Mouse (Mus musculus) embryonic facial prominence, embryonic 14.5 days (tissue): ENCODE results near the gene Pbx1. TPM values are rescaled to one million over a fixed set of nuclear protein-coding genes. Genes with fewer than 3 reads are reported as not detected.

Experiments used
- ATAC-seq: fragments of 200-750 bp; cut with Nextera tagmentation; 2 replicates; pipeline ENCODE4 v1.8.0; 2017; ENCODE audit warnings: low read depth, moderate number of reproducible peaks, moderate TSS enrichment
- DNase-seq: peaks from one replicate; pipeline ENCODE4 v3.0.0-alpha.2; 2015; ENCODE audit warnings: low spot score
- H3K27ac ChIP-seq: fragments of 300-500 bp; sonication (generic); replicated peaks from 2 replicates; pipeline ENCODE4 v1.5.1; 2014; ENCODE audit warnings: low read depth, mild to moderate bottlenecking, low read length, moderate library complexity
- H3K27me3 ChIP-seq: fragments of 300-500 bp; sonication (generic); replicated peaks from 2 replicates; pipeline ENCODE4 v1.6.1; 2014; ENCODE audit warnings: low read length; ENCODE audit not compliant: control insufficient read depth, insufficient read depth
- H3K36me3 ChIP-seq: fragments of 300-500 bp; sonication (generic); 2 replicates; pipeline ENCODE4 v1.6.1; 2014; ENCODE audit warnings: low read length, mixed read lengths; ENCODE audit not compliant: control insufficient read depth, insufficient read depth
- H3K4me1 ChIP-seq: fragments of 300-500 bp; sonication (generic); 2 replicates; pipeline ENCODE4 v1.6.1; 2014; ENCODE audit warnings: antibody characterized with exemption, low read length; ENCODE audit not compliant: control insufficient read depth, insufficient read depth
- H3K4me2 ChIP-seq: fragments of 300-500 bp; sonication (generic); 2 replicates; pipeline ENCODE4 v1.6.1; 2014; ENCODE audit warnings: low read depth, mild to moderate bottlenecking, low read length, moderate library complexity, mixed read lengths
- H3K4me3 ChIP-seq: fragments of 300-500 bp; sonication (generic); 2 replicates; pipeline ENCODE4 v1.5.1; 2014; ENCODE audit warnings: low read depth, mild to moderate bottlenecking, low read length
- H3K9ac ChIP-seq: fragments of 300-500 bp; sonication (generic); 2 replicates; pipeline ENCODE4 v1.6.1; 2014; ENCODE audit warnings: low read depth, mild to moderate bottlenecking, low read length, moderate library complexity, mixed read lengths
- H3K9me3 ChIP-seq: fragments of 300-500 bp; sonication (generic); 2 replicates; pipeline ENCODE4 v1.6.1; 2016; ENCODE audit warnings: low read length; ENCODE audit not compliant: control insufficient read depth
- WGBS: fragments of 180-500 bp; shearing (Covaris S2); extraction: QIAGEN DNeasy Blood & Tissue Kit; methylation state at CpG from one replicate; pipeline ENCODE4 v1.1.7; 2014; 5-methylcytosine and 5-hydroxymethylcytosine counted together
- polyA plus RNA-seq: library from polyadenylated mRNA; unstranded; fragments of >200 nt; fragmentation: Nextera tagmentation; extraction: Ambion mirVana; gene quantifications from 2 replicates; pipeline ENCODE4 v1.2.1, GENCODE M21; 2014

The Pbx1 gene
- polyA plus RNA-seq, 1 experiment from 2014 or later, result 30.5 TPM

DNA sequence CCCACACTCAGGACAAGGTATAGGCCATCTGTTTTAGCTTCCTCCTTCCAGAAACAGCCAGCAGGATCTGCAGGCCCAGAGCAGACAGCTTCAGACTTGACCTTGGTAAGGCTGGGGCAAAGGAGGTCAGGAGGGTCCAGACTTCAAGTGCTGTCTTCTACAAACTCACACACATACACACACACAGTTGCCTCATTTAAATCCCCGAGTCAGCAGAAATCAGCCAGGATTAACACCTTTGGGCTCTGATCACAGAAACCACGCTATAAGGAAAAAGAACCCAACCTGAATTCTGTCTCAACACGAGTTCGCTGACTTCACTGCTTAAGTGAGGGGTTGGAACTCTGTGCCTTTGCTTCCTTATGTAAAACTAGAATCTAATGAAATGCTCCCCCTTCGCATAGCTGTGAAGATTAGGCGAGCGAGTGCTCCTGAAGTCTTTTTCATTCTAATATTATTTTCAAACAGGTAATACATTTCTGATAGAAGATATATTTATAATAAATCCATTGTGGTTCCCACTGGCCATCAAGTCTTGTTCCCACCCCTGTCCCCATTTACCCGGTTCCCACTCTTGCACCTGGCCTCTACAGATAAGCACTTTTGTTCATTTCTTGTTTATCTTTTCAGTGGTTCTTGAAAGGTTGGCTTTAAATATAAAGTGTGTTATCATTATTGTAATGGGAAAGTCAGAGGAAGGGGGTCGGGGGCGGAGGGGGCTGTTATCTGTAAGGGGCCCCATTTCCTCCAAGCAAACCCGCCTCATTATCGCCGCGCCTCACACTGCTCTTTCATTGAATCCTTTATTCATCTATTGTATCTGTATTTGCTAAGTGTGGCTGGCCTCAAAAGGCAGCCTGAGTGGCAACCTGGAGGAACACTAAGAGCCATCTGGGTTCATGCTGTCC is 124.5 kb downstream of the Pbx1 start:
- Histone ChIP-seq H3K9me3 (no peaks in the 10 kb centered on the region), H3K27ac (no peak overlapping the region), H3K4me2 (no peak overlapping the region), H3K4me3 (no peak overlapping the region), H3K4me1 (0 out of 2 replicates have a peak, but pooled peaks cover 3% of the 10 kb centered on the region), H3K27me3 (no peaks in the 10 kb centered on the region), H3K36me3 (no peaks in the 10 kb centered on the region), H3K9ac (no peak overlapping the region)
- no peak for DNase-seq
- no peak for ATAC-seq
- 87% methylated on average over 14 of the region's 14 CpGs for WGBS

DNA sequence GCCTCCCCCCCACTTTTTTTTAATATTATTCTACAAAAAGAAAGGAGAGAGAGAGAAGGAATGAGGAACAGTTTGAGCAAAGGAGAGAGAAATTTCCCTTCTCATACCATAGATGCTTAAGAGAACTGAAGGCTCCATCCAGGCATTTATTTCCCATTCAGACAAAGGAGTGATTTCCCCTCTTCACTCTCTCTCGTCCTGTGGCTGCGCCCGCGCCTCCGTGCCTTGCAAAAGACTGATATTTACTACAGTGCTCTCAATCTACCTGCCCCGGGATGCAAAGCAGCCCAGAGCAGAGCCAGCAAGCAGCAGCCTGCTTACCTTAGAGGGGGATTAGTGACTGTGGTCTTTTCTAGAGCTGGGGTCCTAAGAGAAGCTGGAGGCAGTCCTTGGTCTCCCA is 131.6 kb downstream of the Pbx1 start:
- Histone ChIP-seq H3K4me2 (no peak overlapping the region), H3K27ac (0 out of 2 replicates have a peak overlapping the region, but pooled peaks have one; percentile 40), H3K9ac (no peak overlapping the region), H3K4me1 (0 out of 2 replicates have a peak, but pooled peaks cover 7% of the 10 kb centered on the region), H3K36me3 (peaks cover 8% of the 10 kb centered on the region; the same call in 1 of the 2 replicates), H3K4me3 (no peak overlapping the region), H3K27me3 (no peaks in the 10 kb centered on the region), H3K9me3 (0 out of 2 replicates have a peak, but pooled peaks cover 4% of the 10 kb centered on the region)
- 64% methylated on average over 6 of the region's 6 CpGs for WGBS
- DNase-seq (no peak), ATAC-seq (no peak)

DNA sequence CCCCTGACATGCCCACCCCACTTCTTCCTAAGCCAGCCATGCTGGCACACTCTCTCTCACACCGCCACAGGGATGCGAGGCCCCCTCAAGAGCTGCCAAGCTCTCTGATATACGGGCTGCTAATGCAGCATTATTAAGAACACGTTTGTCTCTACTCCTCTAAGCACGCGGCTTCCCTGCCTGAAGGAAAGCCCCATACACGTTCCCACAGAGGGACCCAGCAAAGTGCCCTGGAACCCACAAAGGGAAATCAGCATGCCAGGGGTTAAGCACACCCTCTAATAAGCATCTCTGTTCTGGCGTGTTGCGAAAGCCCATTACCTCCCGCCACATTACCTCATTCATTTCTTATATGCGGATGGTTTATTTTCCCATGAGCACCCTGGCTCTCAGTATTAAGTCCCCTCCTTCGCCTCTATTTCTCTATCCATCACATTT is 132.1 kb downstream of the Pbx1 start:
- WGBS, result 56% methylated on average over 12 of the region's 12 CpGs
- ATAC-seq (peak; percentile 45), DNase-seq (no peak)
- Histone ChIP-seq H3K27me3 (no peaks in the 10 kb centered on the region), H3K36me3 (peaks cover 8% of the 10 kb centered on the region; the same call in 1 of the 2 replicates), H3K4me1 (0 out of 2 replicates have a peak, but pooled peaks cover 7% of the 10 kb centered on the region), H3K27ac (no peak overlapping the region), H3K4me3 (no peak overlapping the region), H3K9ac (no peak overlapping the region), H3K4me2 (no peak overlapping the region), H3K9me3 (0 out of 2 replicates have a peak, but pooled peaks cover 4% of the 10 kb centered on the region)

DNA sequence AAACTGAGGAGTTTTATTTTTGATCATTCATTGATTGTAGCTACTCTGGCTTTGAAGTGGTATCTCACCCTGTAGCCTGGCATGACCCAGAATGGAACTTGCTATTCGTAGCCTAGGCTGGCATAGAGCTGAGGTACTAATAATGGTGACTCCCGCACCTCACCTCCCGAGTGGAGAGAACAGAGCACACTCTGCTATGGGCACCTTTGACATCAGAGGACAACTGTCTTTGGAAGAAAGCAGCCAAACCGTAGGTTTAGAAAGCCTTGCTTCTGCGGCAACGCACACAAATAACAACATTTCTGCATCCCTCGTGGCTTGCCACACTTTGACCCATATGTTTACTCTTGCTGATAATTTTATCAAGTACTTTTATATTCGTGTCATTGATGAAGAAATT is 132.9 kb downstream of the Pbx1 start:
- Histone ChIP-seq H3K4me3 (no peak overlapping the region), H3K4me2 (no peak overlapping the region), H3K9me3 (0 out of 2 replicates have a peak, but pooled peaks cover 4% of the 10 kb centered on the region), H3K27me3 (no peaks in the 10 kb centered on the region), H3K27ac (no peak overlapping the region), H3K36me3 (peaks cover 8% of the 10 kb centered on the region; the same call in 1 of the 2 replicates), H3K4me1 (0 out of 2 replicates have a peak, but pooled peaks cover 7% of the 10 kb centered on the region), H3K9ac (no peak overlapping the region)
- WGBS, result 93% methylated on average over 8 of the region's 8 CpGs
- ATAC-seq (no peak), DNase-seq (no peak)

DNA sequence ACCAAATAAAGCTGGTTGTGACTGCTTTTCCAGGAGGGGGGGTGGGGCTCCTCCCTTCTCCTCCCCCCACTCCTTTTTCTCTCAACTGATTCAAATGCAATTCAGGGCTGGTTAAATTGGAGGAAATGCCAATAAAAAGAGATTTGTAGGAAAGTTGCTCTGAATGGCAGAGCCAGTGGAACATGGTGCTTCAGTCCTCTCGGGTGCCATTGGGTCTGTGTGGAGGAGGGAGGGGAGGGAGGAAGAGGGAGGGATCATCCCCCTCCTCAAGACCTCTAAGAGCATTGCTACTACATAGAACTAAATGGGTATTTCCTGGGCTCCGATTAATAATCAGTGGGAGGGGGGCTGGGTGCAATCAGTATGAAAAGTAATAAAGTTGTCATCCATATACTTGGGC is 135.8 kb downstream of the Pbx1 start:
- 0 out of 2 replicates have a peak, but pooled peaks cover 3% of the 10 kb centered on the region for H3K36me3 ChIP-seq
- WGBS, result 58% methylated on average over 2 of the region's 2 CpGs
- 0 out of 2 replicates have a peak, but pooled peaks cover 4% of the 10 kb centered on the region for H3K9me3 ChIP-seq
- no peaks in the 10 kb centered on the region for H3K27me3 ChIP-seq
- H3K4me2 ChIP-seq, result no peak overlapping the region
- ATAC-seq (no peak), DNase-seq (no peak)
- no peak overlapping the region for H3K4me3 ChIP-seq
- no peak overlapping the region for H3K9ac ChIP-seq
- H3K27ac ChIP-seq, result no peak overlapping the region
- H3K4me1 ChIP-seq, result peaks cover 8% of the 10 kb centered on the region; the same call in 1 of the 2 replicates

DNA sequence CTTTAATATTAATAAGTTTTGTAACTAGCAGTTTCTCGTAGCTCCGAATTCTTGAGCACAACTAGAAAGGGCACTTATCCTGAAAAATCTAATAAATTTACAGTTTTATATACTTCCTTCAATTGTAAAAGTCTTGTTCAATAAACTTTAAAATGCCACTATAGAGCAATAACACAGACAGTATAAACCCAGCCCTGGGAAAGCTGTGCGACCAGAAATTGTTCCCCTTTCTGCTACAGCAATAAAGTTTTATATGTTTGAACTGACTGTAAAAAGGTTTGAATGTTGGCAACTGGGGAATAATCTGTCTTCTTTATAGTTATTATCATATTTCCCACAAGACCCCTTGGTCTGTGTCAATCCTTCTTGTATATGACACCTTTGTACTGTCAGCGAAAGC is 136.3 kb downstream of the Pbx1 start:
- H3K9me3 ChIP-seq, result 0 out of 2 replicates have a peak, but pooled peaks cover 4% of the 10 kb centered on the region
- 86% methylated on average over 4 of the region's 4 CpGs for WGBS
- no peaks in the 10 kb centered on the region for H3K27me3 ChIP-seq
- no peak for DNase-seq
- no peak for ATAC-seq
- no peak overlapping the region for H3K9ac ChIP-seq
- H3K4me2 ChIP-seq, result no peak overlapping the region
- no peaks in the 10 kb centered on the region for H3K36me3 ChIP-seq
- H3K27ac ChIP-seq, result no peak overlapping the region
- H3K4me1 ChIP-seq, result peaks cover 11% of the 10 kb centered on the region; the same call in 1 of the 2 replicates
- no peak overlapping the region for H3K4me3 ChIP-seq

DNA sequence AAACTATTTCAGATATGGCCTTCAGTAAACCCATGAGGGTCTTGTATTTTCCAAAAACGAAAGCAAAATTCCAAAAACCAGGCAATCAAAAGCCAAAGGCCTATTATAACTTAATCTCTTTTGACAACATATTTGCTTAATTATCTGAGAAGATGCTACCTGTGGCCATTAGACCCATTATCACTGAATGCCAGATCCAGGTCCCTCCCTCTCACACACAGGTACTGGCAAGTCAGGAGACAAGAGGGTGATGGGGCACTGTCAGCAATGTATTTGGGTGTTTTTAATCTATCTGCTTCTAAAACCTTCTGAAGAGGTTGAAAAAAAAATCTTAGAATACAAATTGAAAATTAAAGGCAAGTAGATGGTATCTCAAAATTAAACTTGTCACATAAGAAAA is 138.4 kb downstream of the Pbx1 start:
- no peak overlapping the region for H3K27ac ChIP-seq
- WGBS, result 89% methylated on average over 1 of the region's 1 CpGs
- no peak overlapping the region for H3K9ac ChIP-seq
- no peaks in the 10 kb centered on the region for H3K27me3 ChIP-seq
- H3K4me3 ChIP-seq, result no peak overlapping the region
- DNase-seq (no peak), ATAC-seq (no peak)
- H3K9me3 ChIP-seq, result 0 out of 2 replicates have a peak, but pooled peaks cover 4% of the 10 kb centered on the region
- H3K4me1 ChIP-seq, result peaks cover 12% of the 10 kb centered on the region
- H3K36me3 ChIP-seq, result no peaks in the 10 kb centered on the region
- H3K4me2 ChIP-seq, result no peak overlapping the region

DNA sequence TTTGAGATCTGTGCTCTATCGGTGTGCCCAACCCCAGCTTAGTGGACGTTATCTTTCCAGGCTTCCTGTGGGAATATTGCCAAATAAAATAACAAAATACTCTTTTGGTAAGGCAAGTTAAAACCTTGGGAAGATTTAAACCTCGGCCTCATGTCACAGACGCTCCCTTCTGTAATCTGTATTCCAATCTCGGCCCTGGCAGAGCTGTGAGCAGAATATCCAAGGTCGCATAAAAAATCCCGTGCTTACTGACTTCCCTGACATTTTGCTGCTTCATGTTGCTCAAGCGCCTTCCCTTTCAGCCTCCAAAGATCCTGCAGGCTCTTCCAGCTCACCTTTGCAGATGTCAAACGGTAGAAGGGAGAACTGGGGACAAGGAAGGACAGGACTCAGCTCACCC is 140.0 kb downstream of the Pbx1 start:
- DNase-seq (no peak), ATAC-seq (no peak)
- Histone ChIP-seq H3K9ac (no peak overlapping the region), H3K4me3 (no peak overlapping the region), H3K4me2 (no peak overlapping the region), H3K9me3 (no peaks in the 10 kb centered on the region), H3K36me3 (no peaks in the 10 kb centered on the region), H3K4me1 (peaks cover 27% of the 10 kb centered on the region), H3K27ac (no peak overlapping the region), H3K27me3 (no peaks in the 10 kb centered on the region)
- 69% methylated on average over 9 of the region's 9 CpGs for WGBS
